Mouse (Mus musculus) testis, adult 2 months (tissue): Measurements from ENCODE around the gene Ogfod3. TPM values are rescaled to one million over a fixed set of nuclear protein-coding genes. Genes with fewer than 3 reads are reported as not detected.

Experiments used
- H3K27ac ChIP-seq: fragments of 200-500 bp; 2 replicates; pipeline ENCODE4 v1.5.1; 2012; ENCODE audit warnings: low read depth, low read length; ENCODE audit not compliant: control insufficient read depth, insufficient read depth
- H3K27me3 ChIP-seq: fragments of 200-500 bp; 2 replicates; pipeline ENCODE4 v1.6.1; 2012; ENCODE audit warnings: mild to moderate bottlenecking, low read length, moderate library complexity; ENCODE audit not compliant: control insufficient read depth, insufficient read depth
- H3K36me3 ChIP-seq: fragments of 200-500 bp; 2 replicates; pipeline ENCODE4 v1.6.1; 2012; ENCODE audit warnings: mild to moderate bottlenecking, low read length; ENCODE audit not compliant: control insufficient read depth, insufficient read depth
- H3K4me1 ChIP-seq: fragments of 200-500 bp; 2 replicates; pipeline ENCODE4 v1.6.1; 2012; ENCODE audit warnings: low read length; ENCODE audit not compliant: control insufficient read depth, insufficient read depth
- H3K4me3 ChIP-seq: fragments of 200-500 bp; 2 replicates; pipeline ENCODE4 v1.5.1; 2012; ENCODE audit warnings: low read depth, mild to moderate bottlenecking, low read length, moderate library complexity, mixed read lengths; ENCODE audit not compliant: control insufficient read depth
- CTCF ChIP-seq: fragments of 200-500 bp; IDR thresholded peaks from 2 replicates; pipeline ENCODE4 v1.5.1; 2012; ENCODE audit warnings: low read depth, mild to moderate bottlenecking, inconsistent platforms, low read length, moderate library complexity; ENCODE audit not compliant: control insufficient read depth, insufficient read depth, insufficient replicate concordance
- POLR2A ChIP-seq: fragments of 200-500 bp; IDR thresholded peaks from 2 replicates; pipeline ENCODE4 v1.6.1; 2012; ENCODE audit warnings: low read depth, mild to moderate bottlenecking, inconsistent platforms, low read length, moderate library complexity; ENCODE audit not compliant: control insufficient read depth
- polyA plus RNA-seq: library from polyadenylated mRNA; depleted of rRNA; stranded (reverse); fragments of >200 nt; gene quantifications from 2 replicates; pipeline ENCODE4 v1.2.3, GENCODE M21; 2012

Ogfod3 gene
- polyA plus RNA-seq, 1 experiment, result 2.7 TPM

DNA sequence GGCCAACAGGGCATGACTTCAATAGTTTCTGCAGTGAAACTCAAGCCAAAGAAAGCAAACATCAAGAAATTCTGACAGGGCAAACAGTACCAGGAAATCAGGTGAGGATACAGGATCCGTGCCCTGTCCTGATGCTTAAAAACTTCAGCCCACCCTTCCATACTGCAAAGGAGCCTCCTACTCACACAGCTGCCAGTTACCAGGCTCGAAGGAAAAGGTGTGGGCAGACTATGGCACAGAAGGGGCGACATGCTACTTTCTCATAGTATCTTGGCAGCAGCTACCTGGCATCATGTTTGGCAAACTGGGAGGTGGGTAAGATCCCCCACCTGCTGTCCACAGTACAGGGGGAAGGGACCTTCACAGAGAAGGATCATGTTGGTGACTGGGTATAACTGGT, 11.1 kb downstream of the Ogfod3 start:
- no peaks in the 10 kb centered on the region for H3K36me3 ChIP-seq
- H3K27ac ChIP-seq, result no peak overlapping the region
- H3K4me1 ChIP-seq, result no peaks in the 10 kb centered on the region
- H3K27me3 ChIP-seq, result no peaks in the 10 kb centered on the region
- H3K4me3 ChIP-seq, result no peak overlapping the region
- TF ChIP-seq CTCF (no peak), POLR2A (no peak)

DNA sequence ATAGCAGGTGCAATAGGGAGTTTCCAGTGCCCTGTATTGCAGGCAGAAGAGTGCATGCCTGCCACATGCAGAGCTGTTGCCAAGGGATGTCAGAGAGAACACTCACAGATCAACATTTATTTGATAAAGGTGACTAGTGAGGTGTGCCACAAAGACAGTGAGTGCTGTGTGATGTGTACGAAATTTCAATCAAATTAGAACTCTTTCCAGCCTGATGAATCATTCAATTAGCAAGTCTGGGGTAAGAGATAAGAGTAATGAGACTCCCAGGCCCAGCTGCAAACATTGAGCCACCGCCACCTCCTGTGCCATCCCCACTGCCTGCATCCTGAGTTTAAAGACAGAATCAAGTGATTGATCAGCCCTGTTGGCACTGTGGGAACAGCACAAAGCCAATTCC, 11.8 kb downstream of the Ogfod3 start:
- H3K4me1 ChIP-seq, result no peaks in the 10 kb centered on the region
- TF ChIP-seq POLR2A, result no peak
- no peak for TF ChIP-seq CTCF
- no peaks in the 10 kb centered on the region for H3K27me3 ChIP-seq
- H3K27ac ChIP-seq, result no peak overlapping the region
- no peak overlapping the region for H3K4me3 ChIP-seq
- no peaks in the 10 kb centered on the region for H3K36me3 ChIP-seq

DNA sequence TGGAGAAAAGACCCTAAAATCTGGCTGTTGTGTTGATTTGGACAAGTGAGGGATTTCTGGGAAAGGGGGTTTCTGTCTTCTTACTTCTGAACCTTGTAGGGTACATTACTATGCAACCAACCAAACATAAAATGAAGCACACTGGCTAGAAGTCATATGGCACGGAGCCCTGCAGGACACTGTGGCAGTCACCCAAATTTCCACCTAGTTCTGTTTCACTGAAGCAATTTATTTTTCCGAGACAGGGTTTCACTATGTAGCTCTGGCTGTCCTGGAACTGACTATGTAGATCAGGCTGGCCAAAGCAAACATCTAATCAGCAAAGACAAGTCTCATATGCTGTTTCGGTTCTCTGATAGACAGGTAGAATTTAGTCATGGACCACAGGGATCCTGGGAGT, 14.8 kb downstream of the Ogfod3 start:
- Histone ChIP-seq H3K36me3 (no peaks in the 10 kb centered on the region), H3K27me3 (no peaks in the 10 kb centered on the region), H3K27ac (no peak overlapping the region), H3K4me3 (no peak overlapping the region), H3K4me1 (no peaks in the 10 kb centered on the region)
- TF ChIP-seq POLR2A (no peak), CTCF (no peak)

DNA sequence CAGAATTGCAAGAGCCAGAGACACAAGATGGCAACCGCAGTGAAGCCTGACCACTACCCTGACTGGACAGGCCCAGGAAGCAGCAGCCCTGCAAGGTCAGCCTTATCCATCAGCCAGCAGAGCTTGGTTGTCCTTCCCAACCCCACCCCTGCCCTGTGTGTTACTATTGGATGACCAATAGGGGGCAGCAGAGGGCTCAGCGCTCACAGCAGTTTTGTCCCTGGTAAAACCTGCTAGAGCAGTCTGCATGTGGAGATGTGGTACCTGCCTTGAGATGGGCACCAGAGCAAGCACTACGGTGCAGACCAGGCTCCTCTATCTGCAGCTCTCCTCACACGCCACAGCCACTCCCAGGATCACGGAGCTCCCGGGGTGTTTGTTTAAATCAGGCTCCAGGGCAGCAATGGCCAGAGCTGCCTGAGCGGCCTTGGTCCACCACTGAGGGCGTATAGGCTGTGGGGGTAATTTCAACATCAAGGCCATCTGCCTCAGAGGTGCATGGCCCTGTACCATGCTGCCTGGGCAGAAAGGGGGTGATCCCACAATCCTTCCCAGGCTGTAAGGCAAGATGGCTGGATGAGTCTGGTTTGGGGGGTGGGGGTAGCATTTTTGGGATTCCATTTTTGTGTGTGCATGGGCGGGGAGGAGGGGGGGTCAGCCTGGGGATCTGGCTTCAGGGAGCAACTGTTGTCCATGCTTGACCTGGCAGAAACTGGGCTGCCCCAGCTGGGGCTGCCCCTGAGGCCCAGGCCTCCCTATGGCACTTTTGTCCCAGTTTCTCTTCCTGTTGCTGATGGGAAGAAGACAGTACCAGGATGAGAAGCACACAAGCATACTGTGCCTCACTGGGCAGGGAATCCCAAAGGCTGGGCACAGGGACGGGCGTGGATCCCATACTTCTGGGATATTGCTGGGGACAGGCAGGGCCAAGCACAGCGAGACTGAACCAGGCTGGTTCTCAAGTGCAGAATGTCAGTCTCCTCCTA, 27.9 kb downstream of the Ogfod3 start:
- Histone ChIP-seq H3K27me3 (no peaks in the 10 kb centered on the region), H3K36me3 (no peaks in the 10 kb centered on the region), H3K4me3 (no peak overlapping the region), H3K27ac (no peak overlapping the region), H3K4me1 (no peaks in the 10 kb centered on the region)
- TF ChIP-seq POLR2A, result no peak
- peak; percentile 95 for TF ChIP-seq CTCF

- H3K4me3 ChIP-seq, result no peak overlapping the region
- TF ChIP-seq CTCF (no peak), POLR2A (no peak)
- H3K4me1 ChIP-seq, result no peaks in the 10 kb centered on the region
- no peaks in the 10 kb centered on the region for H3K36me3 ChIP-seq
- no peak overlapping the region for H3K27ac ChIP-seq
- H3K27me3 ChIP-seq, result no peaks in the 10 kb centered on the region
Measured at GRCm38 (mm10) chr11:121174234-121174633, 30.3 kb downstream of the Ogfod3 start.

DNA sequence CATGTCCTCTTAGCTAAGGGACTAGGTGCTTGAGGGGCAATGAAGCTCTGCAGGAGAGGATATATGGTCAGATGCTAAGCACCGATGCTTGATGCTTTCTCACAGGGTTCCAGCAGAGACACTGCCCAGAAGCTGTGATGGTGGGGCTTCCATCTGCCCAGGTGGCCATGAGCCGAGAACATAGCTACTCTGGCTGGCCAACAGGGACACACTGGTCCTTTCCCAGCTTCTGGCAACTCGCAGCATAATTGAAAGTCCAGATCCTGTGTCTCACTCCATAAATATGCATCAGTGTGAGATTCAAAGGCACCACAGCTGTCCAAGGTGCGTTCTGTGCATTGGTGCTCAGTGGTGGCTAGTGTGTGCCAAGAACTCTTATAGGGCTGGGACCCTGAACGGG, 31.3 kb downstream of the Ogfod3 start:
- Histone ChIP-seq H3K4me1 (no peaks in the 10 kb centered on the region), H3K36me3 (no peaks in the 10 kb centered on the region), H3K27me3 (no peaks in the 10 kb centered on the region), H3K4me3 (no peak overlapping the region), H3K27ac (no peak overlapping the region)
- TF ChIP-seq POLR2A (no peak), CTCF (no peak)

GRCm38 (mm10) chr11:121163751-121164150, 40.8 kb downstream of the Ogfod3 start:
- no peaks in the 10 kb centered on the region for H3K36me3 ChIP-seq
- H3K4me1 ChIP-seq, result no peaks in the 10 kb centered on the region
- no peaks in the 10 kb centered on the region for H3K27me3 ChIP-seq
- H3K27ac ChIP-seq, result no peak overlapping the region
- peak overlapping the region; percentile 33 for H3K4me3 ChIP-seq
- no peak for TF ChIP-seq CTCF
- no peak for TF ChIP-seq POLR2A
